In the genomic region with DNA sequence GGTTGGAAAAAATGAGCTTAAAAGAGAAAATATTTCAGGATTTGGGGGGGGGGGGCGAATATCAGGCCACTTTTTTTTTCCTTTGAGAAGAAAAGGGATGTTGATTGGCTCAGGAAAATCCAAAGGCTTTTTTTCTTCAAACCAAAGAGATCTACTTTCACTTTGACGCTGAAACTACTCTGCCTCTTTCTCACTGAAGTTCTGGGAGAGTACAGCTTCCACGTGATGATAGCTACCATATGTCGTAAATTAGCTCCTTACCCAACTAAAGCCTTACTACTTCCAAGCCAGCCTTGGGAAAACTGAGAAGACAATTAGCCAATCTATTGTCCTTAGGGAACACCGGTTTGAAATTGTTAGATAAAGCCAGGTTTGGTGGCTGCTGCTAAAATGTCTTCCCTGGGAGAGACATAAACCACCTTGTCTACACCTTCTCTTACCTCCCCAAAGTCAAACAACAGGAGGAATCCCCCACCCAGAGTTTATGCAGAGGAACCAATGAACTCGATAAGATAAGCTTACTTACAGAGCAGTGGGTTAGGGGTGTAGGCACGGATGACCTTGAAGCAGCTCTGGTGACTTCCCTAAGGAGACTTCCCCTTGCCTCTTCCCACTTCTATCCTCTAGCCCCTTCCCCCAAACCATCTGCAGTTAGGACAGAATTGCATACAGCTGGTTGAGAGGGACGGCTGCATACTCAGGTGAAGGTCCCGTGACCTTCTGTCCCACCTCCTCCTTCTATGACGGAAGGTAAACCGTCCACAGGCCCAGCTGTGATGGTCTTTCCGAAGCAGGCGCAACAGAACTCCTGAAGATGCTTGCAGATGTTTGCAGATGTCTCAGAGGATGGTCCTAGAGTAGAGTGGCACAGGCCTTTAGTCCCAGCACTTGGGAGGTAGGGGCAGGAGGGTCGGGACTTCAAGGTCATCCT, we compare ENCODE assay signal across 8 mouse cellular contexts. TPM values are rescaled to one million over a fixed set of nuclear protein-coding genes. Genes with fewer than 3 reads are reported as not detected.
A peak's percentile ranks its signal among the peaks of the same experiment; 100 is the strongest.
DNase-seq lines count a peak whose midpoint lies in the region; ATAC-seq and TF ChIP-seq lines count a peak whose summit lies in the region.

No protein-coding gene starts in this region.

- no peak for TF ChIP-seq CTCF in heart, adult 2 months (IDR thresholded peaks at IDR 0.05)

- H3K4me2 ChIP-seq in embryonic facial prominence, embryonic 11.5 days (ENCODE audit: low read depth, low read length) = peak overlapping the region; percentile 0; the same call in 1 of the 2 replicates
- H3K4me2 ChIP-seq in limb, embryonic 11.5 days (ENCODE audit: low read depth, severe bottlenecking) = peak overlapping the region; percentile 23; the same call in 1 of the 2 replicates
- no peak overlapping the region for H3K4me2 ChIP-seq in hindbrain, embryonic 11.5 days (replicated peaks; ENCODE audit: low read depth, low read length)

- WGBS in heart, adult 2 months = 66% methylated on average over 14 of the region's 14 CpGs
- WGBS in embryonic facial prominence, embryonic 11.5 days = 38% methylated on average over 14 of the region's 14 CpGs
- 57% methylated on average over 14 of the region's 14 CpGs for WGBS in limb, embryonic 11.5 days
- 75% methylated on average over 14 of the region's 14 CpGs for WGBS in hindbrain, embryonic 11.5 days

- peak overlapping the region; percentile 20; the same call in 1 of the 2 replicates for H3K4me3 ChIP-seq in heart, adult 2 months
- no peak overlapping the region for H3K4me3 ChIP-seq in embryonic facial prominence, embryonic 11.5 days (ENCODE audit: low read depth, low read length)
- H3K4me3 ChIP-seq in limb, embryonic 11.5 days (ENCODE audit: low read depth, low read length) = no peak overlapping the region
- H3K4me3 ChIP-seq in hindbrain, embryonic 11.5 days (ENCODE audit: low read depth, low read length) = no peak overlapping the region

- H3K4me1 ChIP-seq in heart, adult 2 months (ENCODE audit: control insufficient read depth, insufficient read depth, low read length) = peaks cover 5% of the 10 kb centered on the region
- peaks cover 4% of the 10 kb centered on the region for H3K4me1 ChIP-seq in embryonic facial prominence, embryonic 11.5 days (ENCODE audit: control insufficient read depth, insufficient read depth, low read length)
- peaks cover 22% of the 10 kb centered on the region for H3K4me1 ChIP-seq in limb, embryonic 11.5 days (ENCODE audit: control insufficient read depth, insufficient read depth, low read length)
- peaks cover 2% of the 10 kb centered on the region; the same call in 1 of the 2 replicates for H3K4me1 ChIP-seq in hindbrain, embryonic 11.5 days (replicated peaks; ENCODE audit: control insufficient read depth, insufficient read depth, low read length)

- TF ChIP-seq EP300 in heart, adult 2 months (IDR thresholded peaks at IDR 0.05; ENCODE audit: insufficient read depth, low read depth, low read length) = no peak

- TF ChIP-seq POLR2A in heart, adult 2 months (IDR thresholded peaks at IDR 0.05; ENCODE audit: insufficient read depth, low read depth, low read length) = no peak

- H3K27me3 ChIP-seq in heart, adult 2 months (ENCODE audit: control insufficient read depth, insufficient read depth, low read length) = no peaks in the 10 kb centered on the region
- H3K27me3 ChIP-seq in embryonic facial prominence, embryonic 11.5 days (ENCODE audit: control insufficient read depth, insufficient read depth, low read length) = no peaks in the 10 kb centered on the region
- no peaks in the 10 kb centered on the region for H3K27me3 ChIP-seq in limb, embryonic 11.5 days (ENCODE audit: control insufficient read depth, insufficient read depth, low read length)
- no peaks in the 10 kb centered on the region for H3K27me3 ChIP-seq in hindbrain, embryonic 11.5 days (ENCODE audit: control insufficient read depth, insufficient read depth, low read length)

- no peak overlapping the region for H3K9ac ChIP-seq in heart, adult 2 months (ENCODE audit: low read depth, low read length)
- peak overlapping the region; percentile 11; the same call in 1 of the 2 replicates for H3K9ac ChIP-seq in embryonic facial prominence, embryonic 11.5 days (replicated peaks; ENCODE audit: low read length)
- no peak overlapping the region for H3K9ac ChIP-seq in limb, embryonic 11.5 days (ENCODE audit: low read length)
- H3K9ac ChIP-seq in hindbrain, embryonic 11.5 days (ENCODE audit: low read depth, low read length) = no peak overlapping the region

- peak overlapping the region; percentile 38; the same call in 1 of the 2 replicates for H3K27ac ChIP-seq in heart, adult 2 months
- peak overlapping the region; percentile 70 for H3K27ac ChIP-seq in embryonic facial prominence, embryonic 11.5 days (replicated peaks; ENCODE audit: low read depth, low read length)
- no peak overlapping the region for H3K27ac ChIP-seq in limb, embryonic 11.5 days (replicated peaks; ENCODE audit: low read depth, low read length)
- H3K27ac ChIP-seq in hindbrain, embryonic 11.5 days (ENCODE audit: low read depth, low read length) = no peak overlapping the region

- no peaks in the 10 kb centered on the region for H3K9me3 ChIP-seq in embryonic facial prominence, embryonic 11.5 days (replicated peaks; ENCODE audit: control insufficient read depth, low read length)
- H3K9me3 ChIP-seq in limb, embryonic 11.5 days (ENCODE audit: control insufficient read depth, low read length) = no peaks in the 10 kb centered on the region
- H3K9me3 ChIP-seq in hindbrain, embryonic 11.5 days (ENCODE audit: control insufficient read depth, low read length) = no peaks in the 10 kb centered on the region

- no peak for DNase-seq in heart, adult 2 months
- DNase-seq in heart, postnatal 25 days (ENCODE audit: low spot score) = no peak
- DNase-seq in 416B (ENCODE audit: low read depth) = peak; percentile 71
- DNase-seq in embryonic facial prominence, embryonic 11.5 days (ENCODE audit: low spot score) = peak; percentile 76
- DNase-seq in limb, embryonic 11.5 days (ENCODE audit: low spot score) = no peak
- no peak for DNase-seq in gastrocnemius, postnatal 14 days
- no peak for DNase-seq in right cerebral cortex, postnatal 25 days
- DNase-seq in hindbrain, embryonic 11.5 days (ENCODE audit: low spot score) = no peak

- H3K36me3 ChIP-seq in heart, adult 2 months (ENCODE audit: control insufficient read depth, insufficient read depth, low read length) = no peaks in the 10 kb centered on the region
- H3K36me3 ChIP-seq in embryonic facial prominence, embryonic 11.5 days (replicated peaks; ENCODE audit: control insufficient read depth, insufficient read depth, low read depth, low read length) = no peaks in the 10 kb centered on the region; the same call in 1 of the 2 replicates
- H3K36me3 ChIP-seq in limb, embryonic 11.5 days (ENCODE audit: control insufficient read depth, insufficient read depth, low read length) = no peaks in the 10 kb centered on the region; the same call in 1 of the 2 replicates
- no peaks in the 10 kb centered on the region for H3K36me3 ChIP-seq in hindbrain, embryonic 11.5 days (ENCODE audit: control insufficient read depth, insufficient read depth, low read length)

- no peaks in the 10 kb centered on the region for H3K79me2 ChIP-seq in heart, adult 2 months (replicated peaks; ENCODE audit: control insufficient read depth, insufficient read depth, low read length)

- 0 out of 2 replicates have a peak, but pooled peaks have one; percentile 8 for ATAC-seq in embryonic facial prominence, embryonic 11.5 days (replicated peaks; ENCODE audit: insufficient number of reproducible peaks, low FRiP score, low TSS enrichment, low read depth)
- no peak for ATAC-seq in limb, embryonic 11.5 days (ENCODE audit: insufficient number of reproducible peaks, low FRiP score, low TSS enrichment, low read depth)
- no peak for ATAC-seq in hindbrain, embryonic 11.5 days (ENCODE audit: low FRiP score)

- intact Hi-C loops in heart, adult 2 months (cut with DNase I) = no loop called here
- intact Hi-C loops in heart, postnatal 25 days (cut with DNase I) = no loop called here
- intact Hi-C loops in gastrocnemius, postnatal 14 days (cut with DNase I; ENCODE audit: low total_unique reads) = no loop called here

RNA-seq across cellular contexts. Expression of gene Psrc1, which starts 1.4 kb away (rescaled TPM):
- under 1 TPM; 0.16 to 0.34 TPM for total RNA-seq in heart, adult 2 months (2021)
- 0.59 and 0.64 TPM in 2 replicates for polyA plus RNA-seq in heart, adult 2 months (2012; rRNA removed)
- total RNA-seq in heart, postnatal 25 days (2021) = under 1 TPM; 0.16 to 0.45 TPM
- polyA plus RNA-seq in embryonic facial prominence, embryonic 11.5 days (2014; fragmentation: Nextera tagmentation; extraction: Ambion mirVana) = 71.5 and 81.7 TPM in 2 replicates
- polyA plus RNA-seq in limb, embryonic 11.5 days (2014; fragmentation: Nextera tagmentation; extraction: Ambion mirVana) = 79.5 TPM in 2 replicates
- total RNA-seq in gastrocnemius, postnatal 14 days (2021) = 1 to 10 TPM in 1 of 2 experiments, under 1 TPM in 1; 0.53 to 1.1 TPM
- polyA plus RNA-seq in hindbrain, embryonic 11.5 days (2014; fragmentation: Nextera tagmentation; extraction: Ambion mirVana) = 48.7 and 53.5 TPM in 2 replicates

RNA-seq across cellular contexts. Expression of gene Mybphl, which starts 17.5 kb away (rescaled TPM):
- 10 to 100 TPM; 35.8 to 51.2 TPM for total RNA-seq in heart, adult 2 months (2021)
- polyA plus RNA-seq in heart, adult 2 months (2012; rRNA removed) = 268 and 304 TPM in 2 replicates
- total RNA-seq in heart, postnatal 25 days (2021) = 10 to 100 TPM; 58.9 to 60.3 TPM
- polyA plus RNA-seq in embryonic facial prominence, embryonic 11.5 days (2014; fragmentation: Nextera tagmentation; extraction: Ambion mirVana) = 0.32 TPM in 1 of 2 replicates, not detected in the other
- polyA plus RNA-seq in limb, embryonic 11.5 days (2014; fragmentation: Nextera tagmentation; extraction: Ambion mirVana) = not detected in 2 replicates
- under 1 TPM; 0.27 to 0.35 TPM for total RNA-seq in gastrocnemius, postnatal 14 days (2021)
- polyA plus RNA-seq in hindbrain, embryonic 11.5 days (2014; fragmentation: Nextera tagmentation; extraction: Ambion mirVana) = not detected in 2 replicates

RNA-seq across cellular contexts. Expression of gene Celsr2, which starts 33.1 kb away (rescaled TPM):
- total RNA-seq in heart, adult 2 months (2021) = 1 to 10 TPM; 6.4 to 7.2 TPM
- polyA plus RNA-seq in heart, adult 2 months (2012; rRNA removed) = 5.2 and 5.4 TPM in 2 replicates
- 1 to 10 TPM; 4.2 to 5.3 TPM for total RNA-seq in heart, postnatal 25 days (2021)
- polyA plus RNA-seq in embryonic facial prominence, embryonic 11.5 days (2014; fragmentation: Nextera tagmentation; extraction: Ambion mirVana) = 12.4 and 13.5 TPM in 2 replicates
- 3.2 and 4.9 TPM in 2 replicates for polyA plus RNA-seq in limb, embryonic 11.5 days (2014; fragmentation: Nextera tagmentation; extraction: Ambion mirVana)
- total RNA-seq in gastrocnemius, postnatal 14 days (2021) = 1 to 10 TPM; 3.1 TPM
- polyA plus RNA-seq in hindbrain, embryonic 11.5 days (2014; fragmentation: Nextera tagmentation; extraction: Ambion mirVana) = 76.7 and 101 TPM in 2 replicates

Comparison
In these comparisons a context has a peak if more than half of its experiments do, and no peak if none do; other contexts are left out.
1. DNase-seq: peak in 416B (single experiment) and embryonic facial prominence, embryonic 11.5 days (single experiment); none in heart, adult 2 months (0 of 2), heart, postnatal 25 days (single experiment), limb, embryonic 11.5 days (single experiment), gastrocnemius, postnatal 14 days (single experiment), right cerebral cortex, postnatal 25 days (single experiment) and hindbrain, embryonic 11.5 days (single experiment).
2. H3K27ac ChIP-seq: peak in heart, adult 2 months (single experiment) and embryonic facial prominence, embryonic 11.5 days (single experiment); none in limb, embryonic 11.5 days (single experiment) and hindbrain, embryonic 11.5 days (single experiment).
3. RNA of gene Psrc1, which starts 1.4 kb away (polyA plus RNA-seq): 71.5 to 81.7 TPM in embryonic facial prominence, embryonic 11.5 days, 79.5 TPM in limb, embryonic 11.5 days and 48.7 to 53.5 TPM in hindbrain, embryonic 11.5 days; 0.59 to 0.64 TPM in heart, adult 2 months; every median in the first group is over 10 times any median in the second.
4. RNA of gene Mybphl, which starts 17.5 kb away (polyA plus RNA-seq): 268 to 304 TPM in heart, adult 2 months; 0.32 TPM in embryonic facial prominence, embryonic 11.5 days, not detected in limb, embryonic 11.5 days and not detected in hindbrain, embryonic 11.5 days; every median in the first group is over 100 times any median in the second.